Mouse (Mus musculus) mouse embryonic stem cell (cell line): Measurements from ENCODE around the gene Senp2.

Experiments used
- in situ Hi-C, 2 experiments: fragments of 300-500 bp; cut with MboI; formaldehyde crosslinking; loops; 1 replicate in 1 of 2; 3 replicates in 1 of 2; pipeline ENCODE4 v1.14.3; 2019 to 2020; ENCODE audit warnings: low sequenced_read_pairs in 2 of 2, low pct_unique_long_range_greater_than_20kb in 1 of 2, mixed read lengths in 1 of 2; ENCODE audit not compliant: unreplicated experiment in 1 of 2

Senp2 gene

DNA sequence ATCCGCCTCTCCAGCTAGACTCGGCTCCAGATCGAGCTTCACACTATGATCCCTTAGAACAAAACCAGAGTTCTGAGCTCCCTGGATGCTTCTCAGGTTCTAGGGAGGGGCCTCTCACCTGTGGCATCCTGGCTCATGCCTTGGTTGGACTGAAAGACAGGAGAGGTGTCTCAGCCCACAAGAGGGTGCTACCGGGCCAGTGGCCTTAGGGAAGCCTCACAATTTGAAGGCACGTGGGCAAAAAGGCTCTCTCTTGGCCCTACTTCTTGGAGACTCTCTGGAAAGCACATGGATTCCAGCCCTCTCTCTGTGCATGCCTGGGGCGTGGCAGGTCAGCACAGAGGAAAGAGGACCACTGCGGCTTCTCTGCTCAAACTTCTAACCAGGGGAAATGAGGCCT, 62.1 kb downstream of the Senp2 start:
- in situ Hi-C loops, result no loop called here

- in situ Hi-C loops, result no loop called here
Measured at GRCm38 (mm10) chr16:22075067-22075466, 65.8 kb downstream of the Senp2 start.

DNA sequence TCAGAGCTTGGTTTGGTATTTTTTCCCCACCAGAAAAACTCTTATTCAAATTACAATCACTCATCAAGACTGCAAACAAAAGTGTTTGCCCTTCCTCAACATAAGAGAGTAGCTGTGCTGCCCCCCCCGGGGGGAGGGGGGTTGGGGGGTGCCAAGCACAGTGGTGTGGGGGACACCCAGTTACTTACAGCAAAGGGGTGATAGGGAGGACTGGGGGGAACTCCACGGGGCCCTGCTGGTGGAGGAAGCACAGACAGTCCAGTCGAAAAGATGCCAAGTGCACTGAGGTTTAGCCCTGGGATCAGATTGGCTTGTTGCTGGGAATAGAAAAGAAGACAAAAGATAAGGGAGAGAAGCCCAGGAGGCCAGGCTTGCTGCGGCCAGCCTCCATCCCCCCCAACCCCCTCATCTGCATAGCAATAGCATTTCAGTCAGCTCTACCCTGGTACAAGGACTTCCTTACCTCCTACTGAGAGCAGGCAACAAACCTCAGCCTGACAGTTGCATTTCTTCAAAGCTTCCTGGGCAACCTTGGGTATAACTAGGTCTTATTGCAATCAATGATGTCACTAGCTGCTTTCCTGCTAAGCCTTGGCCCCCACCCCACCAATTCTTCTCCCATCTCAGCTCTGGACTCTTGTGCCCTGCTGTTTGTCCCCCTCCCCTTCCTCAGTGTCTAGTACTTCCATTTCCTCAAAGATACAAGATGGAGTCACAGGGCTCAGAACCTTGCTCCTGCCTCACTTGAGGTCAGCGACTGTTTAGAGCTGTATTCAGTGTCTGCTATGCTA, 66.7 kb downstream of the Senp2 start:
- in situ Hi-C loops, result no loop called here

DNA sequence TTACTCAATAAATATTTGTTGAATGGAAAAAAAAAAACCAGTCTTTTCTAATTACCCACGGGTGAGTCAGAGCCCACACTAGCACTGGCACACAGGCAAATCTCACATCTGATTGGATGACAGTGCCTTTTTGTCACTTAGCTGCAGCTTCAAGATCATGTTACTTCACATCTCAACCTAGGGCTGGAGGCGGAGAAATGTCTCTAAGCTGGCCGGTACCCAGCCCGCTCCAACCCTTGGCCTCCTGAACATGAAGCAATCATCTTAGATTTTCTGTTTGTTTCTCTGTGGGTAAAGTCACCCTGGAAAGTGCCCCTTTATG, 67.3 kb downstream of the Senp2 start:
- in situ Hi-C loops, result no loop called here

DNA sequence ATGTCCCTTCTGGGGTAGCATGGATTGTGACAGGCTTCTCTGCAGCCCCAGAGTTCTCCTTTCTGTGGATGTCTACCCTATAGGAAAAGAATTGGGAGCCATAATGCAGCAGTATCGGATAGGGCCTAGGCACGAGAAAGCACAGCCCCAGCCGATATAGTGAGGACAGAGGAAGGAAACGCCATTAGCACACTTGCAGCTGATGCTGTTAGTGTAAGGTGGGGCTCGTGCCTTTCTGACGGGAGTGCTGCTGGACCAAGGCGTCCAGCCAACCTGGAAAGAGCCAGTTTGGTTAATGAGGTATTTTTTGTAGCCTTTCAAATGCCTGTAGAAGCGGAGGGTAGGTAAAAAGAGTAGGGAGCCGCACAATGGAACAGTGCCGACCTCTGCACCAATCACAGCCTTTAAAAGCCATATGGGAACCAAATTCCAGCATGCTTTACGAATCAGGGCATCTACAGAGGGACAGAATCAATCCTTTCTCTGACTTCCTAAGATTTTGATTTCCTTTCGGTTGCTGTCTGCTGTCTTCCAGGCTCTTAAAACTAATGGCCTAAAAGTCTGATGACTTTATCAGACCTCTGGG, 70.9 kb downstream of the Senp2 start:
- in situ Hi-C loops, result no loop called here

DNA sequence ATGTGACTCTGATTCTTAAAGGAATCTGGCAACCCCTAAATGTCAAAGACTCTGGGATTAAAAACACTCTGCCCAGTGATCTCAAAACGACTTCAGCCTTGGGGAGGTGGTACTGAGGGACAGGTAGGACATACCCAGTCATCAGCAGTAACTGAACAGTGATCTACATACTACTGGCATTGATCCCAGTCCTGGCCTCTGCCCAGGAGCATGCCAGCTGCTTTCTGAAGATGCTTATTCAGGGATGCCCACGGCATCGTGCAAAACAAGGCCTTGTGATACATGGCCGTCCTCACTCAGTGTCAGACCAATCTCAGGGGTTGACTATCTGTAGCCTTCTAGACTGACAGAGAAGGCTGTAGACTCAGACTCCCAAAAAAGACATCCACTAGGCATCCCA, 76.1 kb downstream of the Senp2 start:
- in situ Hi-C loops, result no loop called here

DNA sequence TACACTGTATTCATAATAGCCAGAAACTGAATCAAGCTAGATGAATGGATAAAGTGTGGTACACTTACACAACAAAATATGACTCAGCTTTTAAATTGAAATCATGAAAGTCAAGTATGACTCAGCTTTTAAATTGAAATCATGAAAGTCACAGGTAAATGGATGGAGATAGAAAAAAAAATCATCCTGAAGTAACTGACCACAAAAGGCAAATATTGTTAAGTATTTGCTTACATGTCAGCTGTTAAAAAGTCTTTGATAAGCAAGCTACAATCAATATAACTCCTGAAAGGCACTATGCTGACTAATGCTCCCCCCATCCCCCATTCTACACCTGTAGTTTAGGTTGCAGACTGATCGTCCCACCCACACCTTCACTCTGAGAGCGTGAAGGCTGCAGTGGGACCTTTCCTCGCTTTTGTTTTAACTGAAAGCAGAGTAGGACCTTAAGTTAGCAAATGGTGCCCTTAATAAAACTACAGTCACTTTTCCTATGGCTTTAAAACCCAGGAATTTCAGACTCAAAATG, 82.0 kb downstream of the Senp2 start:
- in situ Hi-C loops, result no loop called here

DNA sequence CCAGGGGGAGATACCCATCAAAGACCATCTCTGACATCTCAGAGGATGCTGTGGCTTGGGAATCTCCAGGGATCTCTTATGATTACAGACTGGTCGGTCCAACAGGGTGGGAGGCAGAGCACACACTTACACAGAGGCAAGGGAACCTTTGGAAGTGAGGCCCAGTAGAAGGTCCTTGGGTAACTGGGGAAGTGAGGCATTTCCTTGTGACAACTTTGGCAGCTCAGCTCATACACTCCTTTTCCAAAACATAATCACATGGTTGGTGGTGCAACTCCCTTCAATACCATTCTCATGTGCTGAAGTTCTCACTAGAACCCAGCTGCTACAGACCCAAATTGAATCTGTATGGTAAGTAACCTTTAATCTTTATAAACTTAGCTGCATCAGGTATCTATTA, 86.5 kb downstream of the Senp2 start:
- in situ Hi-C loops, result no loop called here

DNA sequence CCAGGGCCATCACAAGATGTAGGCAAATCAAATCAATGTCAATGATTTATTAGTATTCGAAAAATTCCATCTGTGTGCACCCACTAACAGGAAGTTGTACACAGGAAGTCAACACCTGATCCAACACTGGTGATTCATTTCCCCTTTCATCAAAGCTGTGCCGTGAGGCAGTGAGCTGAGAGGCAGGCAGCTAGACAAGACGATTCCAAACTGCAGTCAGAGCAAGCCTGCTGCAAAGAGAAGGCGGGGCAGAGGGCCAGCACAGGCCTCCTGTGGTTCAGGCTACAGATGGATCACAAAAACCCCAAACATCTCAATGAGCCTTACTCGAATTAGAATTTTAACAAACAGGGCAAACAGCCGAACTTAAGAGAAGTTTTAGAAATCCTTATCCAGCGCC, 88.4 kb downstream of the Senp2 start:
- in situ Hi-C loops, result no loop called here
